Mouse (Mus musculus) heart, postnatal 0 days (tissue): Measurements from ENCODE around the gene Lpar6. TPM values are rescaled to one million over a fixed set of nuclear protein-coding genes. Genes with fewer than 3 reads are reported as not detected.

Experiments
- ATAC-seq: fragments of 200-750 bp; cut with Nextera tagmentation; 2 replicates; pipeline ENCODE4 v1.8.0; 2017; ENCODE audit warnings: low read depth, moderate number of reproducible peaks, moderate library complexity; ENCODE audit not compliant: insufficient read depth
- DNase-seq: peaks from one replicate; pipeline ENCODE4 v3.0.0-alpha.2; 2016; ENCODE audit warnings: low spot score
- H3K27ac ChIP-seq: fragments of 300-500 bp; sonication (generic); 2 replicates; pipeline ENCODE4 v1.5.1; 2014; ENCODE audit warnings: low read depth, mild to moderate bottlenecking
- H3K27me3 ChIP-seq: fragments of 300-500 bp; sonication (generic); 2 replicates; pipeline ENCODE4 v1.6.1; 2014; ENCODE audit warnings: low read length, mixed read lengths; ENCODE audit not compliant: control insufficient read depth, insufficient read depth
- H3K36me3 ChIP-seq: fragments of 300-500 bp; sonication (generic); replicated peaks from 2 replicates; pipeline ENCODE4 v1.6.1; 2014; ENCODE audit warnings: low read length, mixed read lengths; ENCODE audit not compliant: control insufficient read depth, insufficient read depth
- H3K4me1 ChIP-seq: fragments of 300-500 bp; sonication (generic); 2 replicates; pipeline ENCODE4 v1.6.1; 2014; ENCODE audit warnings: antibody characterized with exemption; ENCODE audit not compliant: control insufficient read depth, insufficient read depth
- H3K4me2 ChIP-seq: fragments of 300-500 bp; sonication (generic); 2 replicates; pipeline ENCODE4 v1.6.1; 2014; ENCODE audit warnings: low read depth, mild to moderate bottlenecking, low read length, moderate library complexity
- H3K4me3 ChIP-seq: fragments of 300-500 bp; sonication (generic); 2 replicates; pipeline ENCODE4 v1.5.1; 2014; ENCODE audit warnings: low read depth, low read length
- H3K9ac ChIP-seq: fragments of 300-500 bp; sonication (generic); replicated peaks from 2 replicates; pipeline ENCODE4 v1.6.1; 2014; ENCODE audit warnings: low read depth, low read length, mixed read lengths
- H3K9me3 ChIP-seq: fragments of 300-500 bp; sonication (generic); replicated peaks from 2 replicates; pipeline ENCODE4 v1.6.1; 2016; ENCODE audit warnings: low read length; ENCODE audit not compliant: control insufficient read depth
- CTCF ChIP-seq: IDR thresholded peaks from 2 replicates; pipeline ENCODE4 v1.5.1; 2016; ENCODE audit warnings: antibody characterized with exemption, control low read depth, low read depth
- EP300 ChIP-seq: IDR thresholded peaks from 2 replicates; pipeline ENCODE4 v1.6.1; 2016; ENCODE audit warnings: antibody characterized with exemption, low read depth
- WGBS: fragments of 180-500 bp; shearing (Covaris S2); extraction: QIAGEN DNeasy Blood & Tissue Kit; methylation state at CpG from one replicate; pipeline ENCODE4 v1.1.7; 2014; 5-methylcytosine and 5-hydroxymethylcytosine counted together
- polyA plus RNA-seq: library from polyadenylated mRNA; unstranded; fragments of >200 nt; fragmentation: Nextera tagmentation; extraction: Ambion mirVana; gene quantifications from 2 replicates; pipeline ENCODE4 v1.2.1, GENCODE M21; 2015
- total RNA-seq: library from RNA; depleted of rRNA; stranded (reverse); fragments of >200 nt; gene quantifications from 2 replicates; pipeline ENCODE4 v1.2.3, GENCODE M21; 2014; ENCODE audit warnings: low replicate concordance; rRNA removed

The Lpar6 gene
- total RNA-seq (6.6 and 7.0 TPM in 2 replicates), polyA plus RNA-seq (7.2 and 7.8 TPM in 2 replicates)

GRCm38 (mm10) chr14:73237848-73238321 is at the start of gene Lpar6:
TSS of gene Lpar6 (plus strand) at chr14:73237895.
- H3K9ac ChIP-seq = peak within 1 kb of the TSS; percentile 80
- peak within 1 kb of the TSS; percentile 61 for H3K4me2 ChIP-seq
- H3K9me3 ChIP-seq = no peaks in the 10 kb centered on the region; the same call in 1 of the 2 replicates
- peak within 1 kb of the TSS; percentile 90 for H3K27ac ChIP-seq
- H3K36me3 ChIP-seq = peaks cover 6% of the 10 kb centered on the region; the same call in 1 of the 2 replicates
- DNase-seq (peak; percentile 88), ATAC-seq (peak; percentile 85)
- under 1% methylated on average over 19 of the region's 19 CpGs for WGBS
- H3K27me3 ChIP-seq = no peaks in the 10 kb centered on the region
- peak within 1 kb of the TSS; percentile 70 for H3K4me3 ChIP-seq
- H3K4me1 ChIP-seq = peaks cover 19% of the 10 kb centered on the region
- TF ChIP-seq CTCF = no peak
- TF ChIP-seq EP300 = no peak

GRCm38 (mm10) chr14:73199058-73199457 is 38.6 kb upstream of the Lpar6 start:
- Histone ChIP-seq H3K27ac (no peak overlapping the region), H3K4me3 (no peak overlapping the region), H3K4me2 (no peak overlapping the region), H3K9me3 (no peaks in the 10 kb centered on the region; the same call in 1 of the 2 replicates), H3K36me3 (peaks cover 21% of the 10 kb centered on the region; the same call in 1 of the 2 replicates), H3K27me3 (no peaks in the 10 kb centered on the region), H3K9ac (no peak overlapping the region), H3K4me1 (peaks cover 3% of the 10 kb centered on the region; the same call in 1 of the 2 replicates)
- WGBS = 82% methylated on average over 5 of the region's 5 CpGs
- TF ChIP-seq EP300 (no peak), CTCF (no peak)
- DNase-seq (no peak), ATAC-seq (no peak)

GRCm38 (mm10) chr14:73201447-73201846 is 36.2 kb upstream of the Lpar6 start:
- WGBS = 35% methylated on average over 3 of the region's 3 CpGs
- no peak for DNase-seq

GRCm38 (mm10) chr14:73204016-73204415 is 33.7 kb upstream of the Lpar6 start:
- Histone ChIP-seq H3K9me3 (no peaks in the 10 kb centered on the region), H3K27me3 (no peaks in the 10 kb centered on the region), H3K36me3 (0 out of 2 replicates have a peak, but pooled peaks cover 4% of the 10 kb centered on the region), H3K27ac (no peak overlapping the region), H3K4me1 (peaks cover 3% of the 10 kb centered on the region; the same call in 1 of the 2 replicates), H3K9ac (no peak overlapping the region), H3K4me2 (no peak overlapping the region), H3K4me3 (no peak overlapping the region)
- no peak for DNase-seq
- ATAC-seq = no peak
- TF ChIP-seq CTCF = no peak
- WGBS = 30% methylated on average over 3 of the region's 3 CpGs

More at GRCm38 (mm10) chr14:73201447-73201846, 36.2 kb upstream of the Lpar6 start:
- no peak overlapping the region for H3K4me3 ChIP-seq
- no peak overlapping the region for H3K4me2 ChIP-seq
- no peak for ATAC-seq
- H3K9ac ChIP-seq = no peak overlapping the region
- no peak overlapping the region for H3K27ac ChIP-seq
- peaks cover 3% of the 10 kb centered on the region; the same call in 1 of the 2 replicates for H3K4me1 ChIP-seq
- H3K27me3 ChIP-seq = no peaks in the 10 kb centered on the region
- no peak for TF ChIP-seq EP300
- no peak for TF ChIP-seq CTCF
- peaks cover 21% of the 10 kb centered on the region; the same call in 1 of the 2 replicates for H3K36me3 ChIP-seq
- no peaks in the 10 kb centered on the region for H3K9me3 ChIP-seq

GRCm38 (mm10) chr14:73209262-73209661 is 28.4 kb upstream of the Lpar6 start:
- Histone ChIP-seq H3K4me3 (no peak overlapping the region), H3K9me3 (no peaks in the 10 kb centered on the region), H3K4me2 (no peak overlapping the region), H3K27me3 (no peaks in the 10 kb centered on the region), H3K9ac (no peak overlapping the region), H3K27ac (no peak overlapping the region), H3K36me3 (0 out of 2 replicates have a peak, but pooled peaks cover 4% of the 10 kb centered on the region), H3K4me1 (no peaks in the 10 kb centered on the region)
- no peak for DNase-seq
- no peak for TF ChIP-seq EP300
- no peak for TF ChIP-seq CTCF
- ATAC-seq = no peak

GRCm38 (mm10) chr14:73210196-73210595 is 27.5 kb upstream of the Lpar6 start:
- Histone ChIP-seq H3K4me3 (no peak overlapping the region), H3K36me3 (peaks cover 7% of the 10 kb centered on the region; the same call in 1 of the 2 replicates), H3K27me3 (no peaks in the 10 kb centered on the region), H3K9ac (no peak overlapping the region), H3K4me2 (no peak overlapping the region), H3K9me3 (no peaks in the 10 kb centered on the region), H3K27ac (no peak overlapping the region), H3K4me1 (no peaks in the 10 kb centered on the region)
- WGBS = 94% methylated on average over 8 of the region's 8 CpGs
- ATAC-seq (no peak), DNase-seq (no peak)
- TF ChIP-seq EP300 (no peak), CTCF (no peak)
